Mouse (Mus musculus) hindlimb bud, embryonic 11.5 days (tissue): ENCODE measurements around the gene Arhgap10.

Experiments
- DNase-seq: peaks from one replicate; pipeline ENCODE4 v3.0.0-alpha.2; 2012; ENCODE audit warnings: low read depth, low spot score; ENCODE audit errors: extremely low spot score

Arhgap10 gene

DNA sequence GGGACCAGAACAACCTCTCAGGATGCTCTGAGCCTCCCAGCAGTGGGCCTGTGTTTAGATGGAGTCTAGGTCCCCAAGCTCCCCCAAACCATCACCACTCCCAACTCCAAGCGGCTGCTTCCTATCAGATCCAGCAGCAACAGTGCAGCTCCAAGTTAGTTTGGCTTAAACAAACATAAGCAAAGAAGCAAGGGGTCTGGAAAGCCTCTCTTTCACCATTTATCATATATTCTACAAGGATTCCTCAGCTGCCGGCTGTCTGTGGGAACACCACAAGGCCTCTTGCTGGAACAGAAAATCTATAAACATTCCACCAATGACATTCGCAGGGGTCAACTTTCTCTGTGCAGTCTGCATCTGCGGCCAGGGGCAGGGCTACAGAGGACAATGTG is 29.5 kb downstream of the Arhgap10 start:
- no peak for DNase-seq

DNA sequence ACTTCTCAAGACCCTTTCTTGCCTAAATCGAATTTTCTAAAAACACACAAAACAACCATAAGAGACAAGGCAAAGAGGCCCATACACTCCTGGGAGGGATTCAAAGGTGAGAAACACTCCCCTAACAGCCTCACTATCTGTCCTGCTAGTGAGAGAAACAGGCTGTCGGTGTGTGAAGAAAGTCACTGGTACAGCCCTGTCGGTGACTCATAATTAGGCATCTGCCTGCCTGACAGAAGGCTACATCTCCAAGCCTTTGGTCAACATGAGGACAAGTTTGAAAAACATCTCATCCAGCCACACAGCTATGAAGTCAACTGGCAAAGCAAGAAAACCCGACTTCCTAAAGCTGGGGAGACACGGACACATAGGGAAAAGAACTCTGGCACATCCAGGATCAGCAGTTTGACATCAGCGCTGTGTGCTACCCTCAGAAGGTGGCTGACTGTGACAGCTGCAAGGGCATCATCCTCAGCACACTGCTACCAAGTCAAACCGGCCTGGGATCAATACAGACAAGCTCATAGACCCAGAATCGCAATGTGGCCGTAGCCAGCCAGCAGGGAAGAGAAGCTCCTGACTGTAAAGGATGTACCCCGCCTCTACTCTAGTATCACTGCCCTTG is 30.1 kb downstream of the Arhgap10 start:
- no peak for DNase-seq

DNA sequence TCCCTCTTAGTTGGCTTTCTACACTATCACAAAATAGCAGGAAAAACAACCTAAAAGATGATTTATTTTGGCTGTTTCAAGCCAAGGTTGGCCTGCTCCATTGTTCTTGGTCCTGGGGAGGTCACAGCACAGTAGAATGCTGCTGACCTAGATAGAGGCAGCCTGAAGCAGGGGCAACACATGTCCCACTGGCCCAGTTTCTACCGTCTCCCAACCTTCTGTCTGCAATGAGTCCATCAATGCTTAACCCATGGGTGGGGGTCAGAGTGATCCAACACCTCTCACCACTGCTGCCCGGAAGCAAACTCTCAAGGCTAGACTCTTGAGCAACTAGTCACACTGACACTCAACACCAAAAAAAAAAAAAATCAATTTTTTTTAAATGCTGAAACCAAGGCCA is 31.0 kb downstream of the Arhgap10 start:
- no peak for DNase-seq

DNA sequence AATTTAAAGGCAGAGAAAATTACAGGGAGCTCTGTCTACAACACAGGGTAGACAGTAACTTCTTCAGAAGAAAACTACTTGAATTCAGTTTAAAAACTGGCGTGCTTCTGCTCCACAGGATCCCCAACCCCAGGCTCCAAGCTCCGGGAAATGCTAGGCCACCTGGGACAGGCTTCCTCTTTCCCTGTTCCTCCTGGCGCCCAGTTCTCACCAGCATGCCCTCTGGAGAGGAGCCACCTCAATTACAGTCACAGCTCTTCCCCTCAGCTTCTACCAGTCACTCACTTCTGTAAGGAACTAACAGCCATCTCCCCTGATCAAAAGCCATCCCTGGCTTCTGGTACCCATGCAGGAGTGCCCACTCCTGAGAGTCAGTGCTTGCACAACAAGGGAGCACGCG is 32.9 kb downstream of the Arhgap10 start:
- no peak for DNase-seq

DNA sequence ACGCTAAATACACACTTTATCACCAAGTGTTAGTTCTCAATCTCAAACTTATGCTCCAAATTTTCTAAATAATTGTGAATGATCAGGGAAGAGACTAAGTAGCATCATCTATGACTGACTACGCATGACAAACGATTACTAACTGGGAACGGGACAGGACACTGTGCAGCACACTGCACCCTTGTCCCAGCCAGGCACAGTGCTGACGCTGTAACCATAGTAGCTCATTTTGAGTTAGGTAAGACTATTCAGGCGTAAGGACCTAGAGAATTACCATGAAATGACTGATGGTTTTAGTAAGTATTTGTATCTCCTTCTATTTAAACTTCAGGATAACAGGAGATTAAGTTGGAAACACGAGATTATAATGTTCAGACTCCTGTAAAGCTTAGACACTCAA is 33.5 kb downstream of the Arhgap10 start:
- no peak for DNase-seq

DNA sequence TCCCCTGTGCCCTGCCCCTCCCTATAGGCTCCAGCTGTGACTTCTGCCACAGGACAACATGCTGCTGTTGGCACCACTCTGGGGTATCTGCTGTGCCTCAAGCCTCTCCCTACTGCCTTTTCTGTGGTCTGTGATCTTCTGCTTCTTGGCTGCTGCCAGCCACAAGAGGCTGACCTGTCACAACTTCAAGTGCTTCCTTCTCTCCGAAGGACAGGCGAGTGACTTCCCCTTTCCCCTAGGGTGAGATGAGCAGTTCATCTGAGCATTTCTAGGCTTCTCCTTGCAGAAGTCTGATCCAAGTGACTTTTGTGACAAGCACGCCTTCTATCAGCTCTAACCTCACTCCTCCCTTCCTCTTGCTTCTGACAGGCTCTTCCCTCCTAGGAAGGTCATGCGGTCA is 34.1 kb downstream of the Arhgap10 start:
- no peak for DNase-seq

DNA sequence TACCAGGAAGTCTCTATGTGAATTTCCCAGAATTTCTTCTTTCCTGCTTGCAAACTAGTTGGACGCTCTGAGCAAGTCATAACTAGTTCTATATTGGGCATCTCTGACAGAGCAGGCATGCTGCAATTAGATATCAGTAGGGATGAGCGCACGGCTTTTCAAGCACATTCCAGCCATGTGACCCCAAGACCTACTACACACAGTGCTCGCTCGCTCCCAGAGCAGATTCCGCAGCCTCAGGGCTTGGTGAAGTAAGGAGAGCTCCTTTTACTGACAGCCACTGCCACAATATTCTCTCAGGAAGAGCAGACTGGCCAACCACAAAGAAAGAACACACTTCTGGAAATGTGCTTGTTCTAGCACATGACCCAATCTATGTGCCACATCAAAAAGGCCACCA is 36.0 kb downstream of the Arhgap10 start:
- no peak for DNase-seq

DNA sequence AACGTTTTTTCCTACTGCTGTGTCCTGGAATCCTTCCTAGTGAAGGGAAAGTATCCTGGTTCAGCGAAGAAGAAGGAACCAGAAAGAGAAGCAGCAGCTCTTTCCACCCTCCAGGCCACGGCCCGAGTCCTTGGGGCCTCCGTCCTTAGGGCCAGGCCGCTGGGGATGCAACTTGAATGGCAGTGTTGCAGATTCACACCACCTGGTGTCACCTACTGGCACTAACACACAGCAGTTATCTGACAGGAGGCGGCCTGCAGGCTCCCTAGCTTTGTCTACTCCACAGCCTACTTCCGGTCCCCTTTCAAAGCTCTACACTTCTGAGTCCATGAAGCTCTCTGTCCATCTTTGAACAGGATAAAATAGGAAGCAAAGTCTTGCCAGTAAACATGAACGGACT is 37.8 kb downstream of the Arhgap10 start:
- DNase-seq = no peak

DNA sequence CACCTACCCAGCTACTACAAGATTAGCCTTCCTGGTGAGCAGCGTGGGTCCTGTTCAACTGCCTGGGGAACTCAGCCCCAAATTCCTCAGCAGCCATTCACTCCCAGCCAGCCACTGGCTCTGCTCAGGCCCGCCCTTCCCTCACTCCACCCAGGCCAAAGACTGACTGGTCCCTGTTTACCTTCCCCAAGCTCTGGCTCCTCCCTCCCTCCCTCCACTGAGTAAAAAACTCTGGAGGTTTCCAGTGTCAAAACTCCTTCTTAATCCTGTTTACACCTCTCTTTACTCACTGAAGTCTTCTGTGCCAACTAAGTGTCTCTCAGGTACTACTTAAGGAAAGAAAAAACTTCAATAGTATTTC is 38.9 kb downstream of the Arhgap10 start:
- DNase-seq = no peak

DNA sequence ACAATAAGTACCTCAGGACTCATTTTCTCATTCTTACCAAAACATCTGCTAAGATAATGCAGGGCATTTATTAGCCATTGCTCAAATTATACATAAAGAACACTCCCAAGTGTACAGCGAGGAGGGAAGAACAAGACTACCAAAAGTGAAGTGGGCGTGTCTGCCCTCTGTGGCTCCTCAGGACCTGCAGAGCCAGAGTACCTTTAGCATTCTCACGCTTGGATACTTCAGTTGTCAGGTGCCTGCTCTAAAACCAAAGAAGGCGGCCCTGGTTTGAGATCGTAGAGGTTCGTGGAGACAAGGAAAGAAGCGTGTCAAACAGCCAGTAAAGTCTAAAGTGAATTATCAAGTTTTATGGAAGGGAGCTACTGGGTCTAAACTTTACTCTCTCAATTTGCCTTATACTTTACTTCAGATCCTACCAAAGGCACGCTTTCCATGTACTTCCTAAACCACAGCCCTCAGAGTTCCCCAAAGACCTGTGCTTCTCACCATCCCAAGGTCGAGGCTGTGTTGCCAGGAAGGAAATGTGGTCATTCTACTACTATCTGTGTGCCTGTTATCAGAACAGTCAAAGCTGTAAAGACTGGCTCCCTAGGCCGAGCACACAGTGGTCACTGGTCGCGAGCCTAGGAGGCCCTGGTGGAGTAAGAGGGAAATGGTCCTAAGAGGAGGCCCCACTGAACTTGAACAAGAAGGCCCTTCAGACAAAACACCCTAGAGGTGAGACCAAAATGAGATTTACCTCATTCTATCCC is 39.4 kb downstream of the Arhgap10 start:
- DNase-seq = no peak

DNA sequence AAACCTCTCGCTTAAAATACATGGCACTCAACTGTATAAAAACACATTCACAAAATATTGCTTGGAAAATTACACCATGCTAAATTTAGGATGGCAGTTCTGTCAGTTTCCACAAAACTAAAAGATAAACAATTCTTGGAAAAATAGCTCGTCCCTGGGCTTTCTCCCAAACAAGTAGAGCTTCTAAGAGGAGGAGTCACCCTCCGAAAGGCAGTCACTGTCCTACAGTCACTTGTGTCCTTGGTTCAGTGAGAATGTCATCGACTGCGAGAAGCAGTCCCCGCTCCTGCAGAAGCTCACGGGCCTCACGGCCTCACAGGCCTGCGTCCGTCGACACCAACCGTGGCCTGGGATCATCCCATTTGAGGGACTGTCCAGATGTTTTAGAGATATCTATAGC is 40.1 kb downstream of the Arhgap10 start:
- no peak for DNase-seq

DNA sequence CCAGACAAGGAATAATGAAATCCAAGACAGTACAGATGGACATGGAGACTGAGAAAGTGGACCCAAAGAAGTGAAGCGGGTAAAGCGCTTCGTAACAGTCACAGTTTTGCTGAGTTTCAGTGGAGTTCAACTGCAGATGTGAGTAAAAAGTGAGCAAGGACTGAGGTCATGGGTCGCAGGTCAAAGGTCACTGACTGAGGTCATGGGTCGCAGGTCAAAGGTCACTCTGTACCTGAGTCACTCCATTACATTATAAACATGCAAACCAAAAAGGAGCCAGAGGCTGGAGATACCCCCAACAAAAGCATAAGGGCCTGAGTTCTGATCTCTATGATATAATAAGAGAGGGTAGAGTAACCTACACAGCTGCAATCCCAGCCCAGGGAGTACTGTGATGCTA is 43.1 kb downstream of the Arhgap10 start:
- DNase-seq = no peak

DNA sequence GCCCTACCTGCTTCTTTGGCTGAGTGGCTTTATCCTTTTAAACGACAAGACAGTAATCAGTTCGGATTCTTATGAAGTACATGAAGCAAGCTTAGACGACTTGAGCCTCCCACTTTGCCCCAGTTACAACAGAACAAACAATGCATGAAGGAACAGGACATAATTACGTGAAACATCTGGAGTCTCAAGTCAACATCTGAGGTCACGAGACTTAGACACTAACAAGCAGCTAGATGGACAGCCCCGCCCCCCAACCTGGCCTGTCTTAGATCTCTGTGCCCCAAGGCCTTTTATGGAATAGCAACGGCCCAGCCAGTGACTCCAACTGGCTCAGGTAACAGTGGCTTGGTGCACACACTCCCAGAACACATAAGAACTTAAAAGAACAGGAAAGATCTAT is 44.0 kb downstream of the Arhgap10 start:
- DNase-seq = peak; percentile 50

DNA sequence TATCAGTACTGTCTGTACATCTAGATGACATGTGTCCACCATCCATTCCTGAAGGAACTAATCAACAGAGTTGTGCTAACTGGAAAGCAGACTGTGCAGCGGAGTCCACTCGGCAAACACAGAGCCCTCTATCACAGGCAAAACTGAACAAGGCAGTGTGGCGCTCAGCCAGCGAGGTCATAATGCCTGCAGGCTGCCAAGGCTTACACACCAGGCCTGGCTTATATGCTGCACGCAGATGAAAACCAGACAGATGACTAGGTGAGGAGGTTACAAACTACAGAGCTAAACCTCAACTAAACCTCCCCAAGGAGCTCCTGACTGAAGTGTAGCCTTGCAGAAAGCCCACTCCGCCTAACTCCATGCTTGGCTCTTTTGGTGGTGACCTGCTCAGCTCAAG is 44.4 kb downstream of the Arhgap10 start:
- DNase-seq = no peak

DNA sequence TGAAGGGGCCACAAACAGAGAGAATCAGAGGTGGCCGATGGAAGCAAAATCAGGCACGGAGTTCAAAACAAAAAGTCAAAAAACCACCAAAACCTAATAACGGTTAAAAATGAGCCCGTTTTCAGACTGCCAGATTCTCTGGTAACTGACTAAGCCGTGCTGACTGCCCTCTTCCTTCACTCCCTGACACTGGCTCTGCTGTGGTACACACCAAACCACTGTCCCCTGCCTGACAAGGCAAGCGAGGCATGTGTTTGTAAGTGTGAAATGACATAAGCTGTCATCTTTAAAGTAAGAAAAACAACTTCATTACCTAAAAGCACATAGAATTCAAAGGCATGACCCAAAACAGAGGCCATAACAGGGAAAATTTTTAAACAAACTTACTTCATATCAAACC is 56.4 kb downstream of the Arhgap10 start:
- DNase-seq = no peak

DNA sequence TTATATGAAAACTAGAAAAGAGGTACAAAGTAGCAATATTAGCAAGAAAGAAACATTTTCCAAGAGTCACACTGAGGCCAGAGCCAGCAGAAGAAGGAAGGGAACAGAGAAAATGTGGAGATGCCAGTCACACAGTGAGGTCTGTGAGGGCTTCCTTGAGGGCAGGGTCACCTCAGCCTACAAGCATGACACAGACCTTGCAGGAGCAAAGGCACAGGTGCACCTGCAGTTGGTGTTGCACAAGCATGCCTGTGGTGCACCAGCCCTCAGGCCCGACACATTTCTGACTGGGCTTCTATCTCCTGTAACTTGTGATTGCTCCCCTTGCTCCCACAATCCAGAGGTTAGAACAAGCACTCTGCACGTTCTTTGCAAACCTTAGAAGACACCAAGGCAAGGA is 57.4 kb downstream of the Arhgap10 start:
- no peak for DNase-seq

DNA sequence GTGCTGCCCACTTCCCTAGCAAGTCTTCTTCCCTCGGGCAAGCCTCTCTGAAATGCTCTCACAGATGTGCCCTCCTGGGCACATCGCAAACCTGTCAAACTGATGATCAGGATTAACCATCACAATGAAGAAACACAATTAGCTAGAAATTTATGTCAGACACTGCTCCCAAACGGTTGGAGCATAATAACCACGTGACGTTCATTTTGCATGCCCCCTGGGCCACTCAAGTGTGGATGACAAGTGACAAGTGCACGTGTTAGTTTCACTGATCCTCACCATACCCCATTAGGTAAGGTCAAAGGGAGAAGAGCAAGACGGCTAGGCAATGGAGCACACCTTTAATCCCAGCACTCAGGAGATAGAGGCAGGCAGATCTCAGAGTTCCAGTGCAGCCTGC is 58.1 kb downstream of the Arhgap10 start:
- DNase-seq = no peak

DNA sequence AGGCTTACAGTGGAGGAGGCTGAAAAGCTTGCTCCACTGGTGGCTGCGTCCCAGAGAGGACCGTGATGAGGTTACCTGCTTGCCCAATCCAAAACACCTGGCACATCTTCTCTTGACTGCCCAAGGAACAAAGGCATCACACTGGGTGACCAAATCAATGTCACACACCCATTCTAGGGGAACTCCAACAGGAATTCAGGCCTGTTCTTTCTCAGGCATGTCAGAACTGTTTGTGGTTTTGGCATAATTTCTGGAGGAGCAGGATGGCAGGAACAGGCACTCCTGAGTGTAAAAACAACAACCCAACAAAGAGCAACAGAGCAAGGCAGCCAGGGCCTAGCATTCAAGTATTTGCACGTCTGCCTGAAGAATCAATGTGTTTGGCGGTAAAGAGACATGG is 59.2 kb downstream of the Arhgap10 start:
- DNase-seq = no peak

DNA sequence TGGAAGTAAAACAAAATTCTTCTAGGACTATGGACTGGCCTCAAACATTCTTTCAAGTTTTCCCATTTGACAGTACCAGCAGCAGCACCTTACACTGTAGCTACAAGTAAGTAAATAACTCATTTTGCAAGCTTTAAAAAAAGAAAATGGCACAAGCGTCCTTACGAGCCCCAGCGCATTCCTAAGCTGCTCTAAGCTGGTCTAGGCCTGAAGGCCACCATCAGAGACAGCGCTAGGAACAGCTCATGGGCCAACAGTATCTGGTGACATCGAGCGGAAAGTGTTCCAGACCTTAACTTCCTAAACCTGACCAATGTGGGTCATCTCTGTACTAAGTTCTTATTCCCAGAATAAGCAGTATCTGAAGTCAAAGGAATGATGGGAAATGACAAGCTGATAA is 61.5 kb downstream of the Arhgap10 start:
- DNase-seq = no peak

DNA sequence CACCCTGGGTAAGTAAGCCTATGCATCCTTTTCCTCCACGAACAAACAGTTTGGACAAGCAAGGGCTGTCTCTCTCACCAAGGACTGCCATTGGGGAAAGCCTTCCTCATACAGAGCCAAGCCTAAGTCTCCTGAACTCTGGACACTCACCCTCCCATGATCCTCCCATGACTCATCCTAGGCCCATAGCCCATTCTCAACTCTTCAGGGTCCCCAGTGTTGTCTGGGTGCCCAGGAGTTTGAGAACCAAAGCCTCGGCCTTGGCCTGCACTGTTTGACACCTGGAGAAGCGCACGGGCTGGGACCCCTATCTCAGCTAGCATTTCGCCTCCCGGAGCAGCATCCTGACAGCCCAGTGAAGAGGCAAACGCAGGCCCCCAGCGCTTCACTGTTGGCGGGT is 63.9 kb downstream of the Arhgap10 start:
- no peak for DNase-seq

DNA sequence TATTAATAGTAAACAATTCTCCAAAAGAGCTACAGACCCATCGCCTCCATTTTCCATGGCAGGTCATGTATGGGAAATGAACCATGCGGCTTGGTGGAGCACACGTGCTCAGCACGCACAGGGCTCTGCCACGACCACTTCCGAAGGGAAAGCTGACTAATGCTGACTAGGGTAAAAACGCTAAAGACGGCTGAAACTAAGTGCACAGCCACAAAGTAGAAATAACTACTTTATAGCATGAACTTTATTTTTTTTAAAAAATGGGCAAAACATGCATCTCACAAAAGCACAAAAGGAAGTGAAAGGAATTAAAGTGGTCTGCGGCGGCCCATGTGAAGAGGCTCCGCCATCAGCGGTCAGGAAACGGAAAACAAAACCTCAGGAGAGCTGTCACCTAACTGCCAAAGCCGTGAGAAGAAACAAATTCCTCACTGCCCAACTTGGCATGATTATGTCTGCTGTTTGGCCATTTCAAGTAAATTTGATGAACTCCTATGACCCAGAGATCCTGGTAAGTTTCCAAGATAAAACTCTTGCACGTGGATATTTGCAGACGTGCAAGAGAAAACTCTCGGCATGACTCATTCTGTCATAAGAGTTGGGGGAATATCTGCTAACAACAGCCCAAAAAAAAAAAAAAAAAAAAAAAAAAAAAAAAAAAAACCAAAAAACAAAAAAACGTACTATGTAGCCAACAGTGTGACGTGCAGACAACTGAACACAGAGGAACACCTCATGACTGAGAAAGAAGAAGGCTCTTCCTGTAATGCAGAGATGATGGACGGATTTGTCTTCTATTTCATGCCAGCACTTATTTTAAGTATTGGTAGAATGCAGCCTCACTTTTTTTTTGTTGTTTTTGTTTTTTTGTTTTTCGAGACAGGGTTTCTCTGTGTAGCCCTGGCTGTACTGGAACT is 66.0 kb downstream of the Arhgap10 start:
- no peak for DNase-seq

DNA sequence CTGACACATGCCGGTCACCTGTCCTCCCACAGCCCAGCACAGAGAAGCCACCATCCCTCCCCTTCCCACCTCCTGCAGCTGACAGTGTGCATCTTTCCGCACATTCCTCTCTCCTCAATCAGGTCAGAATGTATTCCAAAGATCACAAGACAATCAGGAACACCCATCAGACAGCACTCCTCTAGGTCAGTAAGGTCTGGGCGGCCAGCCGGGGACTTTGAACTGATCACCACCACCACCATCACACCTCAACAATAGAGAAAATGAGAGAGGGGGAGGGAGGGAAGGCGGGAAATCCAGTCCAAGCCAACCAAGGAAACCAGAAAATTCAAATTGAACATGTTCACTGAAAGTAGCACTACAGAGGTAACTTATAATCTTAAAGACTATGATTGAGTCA is 66.7 kb downstream of the Arhgap10 start:
- no peak for DNase-seq
